Mouse (Mus musculus): Measurements from ENCODE around the gene Rsph9.

DNA sequence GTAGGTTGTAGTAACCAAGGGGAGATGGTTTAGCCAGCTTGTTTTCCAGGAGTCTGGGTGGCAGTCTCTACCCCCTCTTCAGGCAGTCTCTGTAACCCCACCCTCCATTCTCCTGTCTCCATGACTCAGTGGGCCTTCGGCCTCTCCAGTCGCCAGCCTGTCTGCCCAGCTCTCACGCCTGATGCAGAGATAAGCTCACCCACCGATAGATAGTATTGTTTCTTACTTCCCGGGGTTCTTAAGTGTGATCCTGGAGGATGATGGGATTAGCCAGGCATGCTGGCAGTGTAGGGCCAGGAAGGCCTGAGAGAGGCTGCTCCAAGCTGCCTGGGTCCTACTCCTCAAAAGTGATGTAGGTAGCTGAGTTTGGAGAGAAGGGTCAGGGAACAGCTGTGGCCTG, 63.0 kb downstream of the Rsph9 start:
- TF ChIP-seq TCF12 (IDR thresholded peaks at IDR 0.05; ENCODE audit: low read depth, low read length) (no peak), CTCF (IDR thresholded peaks at IDR 0.05 in 2 of 3, conservative IDR thresholded peaks at IDR 0.05 in 1 of 3; ENCODE audit: control insufficient read depth in 1 of 3, insufficient read depth in 1 of 3, low read depth in 2 of 3, low read length in 3 of 3, poor library complexity in 1 of 3, severe bottlenecking in 1 of 3) (no peak), E2F4 (IDR thresholded peaks at IDR 0.05; ENCODE audit: borderline replicate concordance, low read depth, low read length) (no peak), POLR2A (IDR thresholded peaks at IDR 0.05; ENCODE audit: control insufficient read depth in 1 of 2, insufficient read depth in 1 of 2, low read depth in 1 of 2, low read length in 2 of 2, poor library complexity in 1 of 2) (no peak), UBTF (IDR thresholded peaks at IDR 0.05; ENCODE audit: borderline replicate concordance, insufficient read depth, low read depth, low read length) (no peak), ZKSCAN1 (IDR thresholded peaks at IDR 0.05; ENCODE audit: low read depth, low read length) (no peak), POLR2AphosphoS5 (IDR thresholded peaks at IDR 0.05; ENCODE audit: borderline replicate concordance, low read depth, low read length) (no peak), USF1 (IDR thresholded peaks at IDR 0.05; ENCODE audit: low read depth, low read length) (no peak), EP300 (IDR thresholded peaks at IDR 0.05; ENCODE audit: low read depth in 1 of 2, low read length in 2 of 2) (no peak), CHD1 (IDR thresholded peaks at IDR 0.05; ENCODE audit: low read depth, low read length) (no peak), NELFE (IDR thresholded peaks at IDR 0.05; ENCODE audit: low read depth, low read length) (no peak)
